In genomic region chr8:95528194-95528593, GRCm38 (mm10) we compare ENCODE assay signal across 38 mouse cellular contexts. TPM values are rescaled to one million over a fixed set of nuclear protein-coding genes. Genes with fewer than 3 reads are reported as not detected.
"Had no signal": no experiment of that assay in that cellular context is flagged by ENCODE, and none has a peak within 500 bp of the region (broad histone marks: within the 10 kb centered on the region; RNA-seq: fewer than 3 reads in every experiment).

No protein-coding gene starts in this region.

- H3K4me3 ChIP-seq: heart, embryonic 10.5 days; heart, embryonic 12.5 days; hindbrain, embryonic 10.5 days; hindbrain, embryonic 12.5 days; intestine, embryonic 15.5 days; layer of hippocampus, adult 2 months; left cerebral cortex, adult 2 months; limb, embryonic 10.5 days; limb, embryonic 12.5 days; liver, embryonic 13.5 days had no signal

- H3K36me3 ChIP-seq: heart, embryonic 10.5 days; heart, embryonic 12.5 days; hindbrain, embryonic 10.5 days; hindbrain, embryonic 12.5 days; intestine, embryonic 15.5 days; limb, embryonic 10.5 days; limb, embryonic 12.5 days; liver, embryonic 13.5 days had no signal

- H3K9me3 ChIP-seq: heart, embryonic 10.5 days; heart, embryonic 12.5 days; hindbrain, embryonic 10.5 days; hindbrain, embryonic 12.5 days; intestine, embryonic 15.5 days; limb, embryonic 10.5 days; limb, embryonic 12.5 days; liver, embryonic 13.5 days had no signal

- ATAC-seq: hindbrain, embryonic 16.5 days; inflammation-experienced regulatory T-cells, adult 6 months; intestine, embryonic 15.5 days; intestine, postnatal 0 days had no signal

- H3K4me1 ChIP-seq: heart, embryonic 10.5 days; heart, embryonic 12.5 days; hindbrain, embryonic 12.5 days; intestine, embryonic 15.5 days; limb, embryonic 10.5 days; limb, embryonic 12.5 days; liver, embryonic 13.5 days had no signal

- H3K9ac ChIP-seq: heart, embryonic 12.5 days; hindbrain, embryonic 12.5 days; hindbrain, embryonic 14.5 days; intestine, embryonic 15.5 days; limb, embryonic 12.5 days; liver, embryonic 13.5 days had no signal

- H3K27me3 ChIP-seq: intestine, embryonic 15.5 days had no signal

- DNase-seq: gastrocnemius, postnatal 14 days; gastrocnemius, postnatal 36 days; heart, adult 18-20 months; heart, postnatal 10 days; heart, postnatal 4 days; kidney, adult 18-20 months; kidney, adult 8-10 months; kidney, postnatal 10 days; kidney, postnatal 25 days; kidney, postnatal 4 days; liver; liver, embryonic 13.5 days had no signal

- H3K27ac ChIP-seq: heart, embryonic 10.5 days; hindbrain, embryonic 10.5 days; hindbrain, embryonic 12.5 days; hindbrain, embryonic 14.5 days; intestine, embryonic 15.5 days; layer of hippocampus, adult 2 months; left cerebral cortex, adult 2 months; limb, embryonic 10.5 days; limb, embryonic 12.5 days; liver, embryonic 13.5 days had no signal

RNA-seq across cellular contexts. Expression of gene Ccdc113, which starts 5.7 kb away (rescaled TPM):
- total RNA-seq: gastrocnemius, adult 18-20 months; gastrocnemius, adult 8-10 months; gastrocnemius, postnatal 14 days; gastrocnemius, postnatal 36 days; granulocyte monocyte progenitor cell, adult 5-6 weeks; heart, adult 8-10 months; heart, postnatal 25 days had no signal
- polyA plus RNA-seq: inflammation-experienced regulatory T-cells, adult 6 months; limb, embryonic 10.5 days; limb, embryonic 12.5 days; liver, embryonic 11.5 days; liver, embryonic 13.5 days had no signal

RNA-seq across cellular contexts. Expression of gene Prss54, which starts 47.9 kb away (rescaled TPM):
- total RNA-seq: gastrocnemius, adult 18-20 months; gastrocnemius, adult 8-10 months; gastrocnemius, postnatal 14 days; gastrocnemius, postnatal 36 days; granulocyte monocyte progenitor cell, adult 5-6 weeks; heart, adult 18-20 months; heart, adult 8-10 months; heart, postnatal 10 days; heart, postnatal 25 days; heart, postnatal 4 days; layer of hippocampus, postnatal 10 days; layer of hippocampus, postnatal 25 days had no signal
- polyA plus RNA-seq: heart, embryonic 10.5 days; heart, embryonic 12.5 days; heart, embryonic 14.5 days; heart, embryonic 16.5 days; hindbrain, embryonic 10.5 days; hindbrain, embryonic 12.5 days; hindbrain, embryonic 14.5 days; hindbrain, embryonic 16.5 days; inflammation-experienced regulatory T-cells, adult 6 months; intestine, embryonic 15.5 days; intestine, postnatal 0 days; kidney, embryonic 14.5 days; kidney, embryonic 16.5 days; limb, embryonic 10.5 days; limb, embryonic 12.5 days; limb, embryonic 14.5 days; liver, embryonic 11.5 days; liver, embryonic 13.5 days had no signal
